Mouse (Mus musculus): ENCODE results near the gene Dnah11. TPM values are rescaled to one million over a fixed set of nuclear protein-coding genes. Genes with fewer than 3 reads are reported as not detected.

Gene Dnah11
- polyA plus RNA-seq, 1 experiment from 2014 or later: 0.17 TPM

DNA sequence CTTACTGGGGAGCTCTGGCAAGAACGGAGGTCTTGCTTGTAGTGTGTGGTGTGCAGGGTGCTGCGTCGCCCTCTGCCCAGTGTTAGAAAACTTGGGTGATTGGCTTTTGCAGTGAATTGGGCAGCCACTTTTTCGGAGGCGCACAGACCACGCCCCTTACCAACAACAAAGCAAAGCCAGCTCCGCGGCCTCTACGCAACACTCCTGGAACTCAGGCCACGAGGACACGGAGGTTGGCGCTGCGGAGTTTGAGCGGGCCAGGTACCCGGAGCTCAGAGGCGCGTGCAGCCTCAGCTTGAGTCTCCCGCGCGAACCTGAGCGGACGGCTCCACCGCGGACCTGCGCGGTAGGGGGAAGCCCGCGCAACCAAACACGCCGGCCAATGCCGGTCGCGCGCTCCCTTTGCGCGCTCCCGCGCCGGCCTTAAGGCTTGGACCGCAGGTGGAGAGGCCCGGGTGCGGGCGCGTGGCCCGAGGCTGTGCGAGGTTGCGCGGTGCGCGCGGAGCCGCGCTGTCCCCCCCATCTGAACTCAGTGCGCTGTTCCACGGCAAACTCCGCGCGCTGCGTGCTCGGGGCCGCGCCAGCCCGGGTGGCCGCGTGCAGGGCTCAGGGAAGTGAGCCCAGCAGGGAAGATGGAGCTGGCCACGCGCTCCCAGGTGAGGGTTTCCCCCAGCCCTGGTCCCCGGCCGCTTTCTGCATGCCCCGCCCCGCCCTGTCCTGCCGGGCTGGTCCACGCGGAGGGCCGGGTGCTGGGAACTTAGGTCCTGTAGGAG, 355.4 kb downstream of the Dnah11 start:
- H3K27me3 ChIP-seq (replicated peaks; ENCODE audit: low read depth, poor library complexity, severe bottlenecking): peaks cover 7% of the 10 kb centered on the region
- H3K36me3 ChIP-seq (replicated peaks): peaks cover under 1% of the 10 kb centered on the region; the same call in 1 of the 2 replicates
- DNase-seq (ENCODE audit: low spot score): peak; percentile 87
- H3K4me1 ChIP-seq: peaks cover 23% of the 10 kb centered on the region
- under 1% methylated on average over 75 of the region's 75 CpGs for WGBS
- H3K4me3 ChIP-seq: peak overlapping the region; percentile 89
- H3K27ac ChIP-seq (replicated peaks): peak overlapping the region; percentile 97
- no peaks in the 10 kb centered on the region for H3K9me3 ChIP-seq

DNA sequence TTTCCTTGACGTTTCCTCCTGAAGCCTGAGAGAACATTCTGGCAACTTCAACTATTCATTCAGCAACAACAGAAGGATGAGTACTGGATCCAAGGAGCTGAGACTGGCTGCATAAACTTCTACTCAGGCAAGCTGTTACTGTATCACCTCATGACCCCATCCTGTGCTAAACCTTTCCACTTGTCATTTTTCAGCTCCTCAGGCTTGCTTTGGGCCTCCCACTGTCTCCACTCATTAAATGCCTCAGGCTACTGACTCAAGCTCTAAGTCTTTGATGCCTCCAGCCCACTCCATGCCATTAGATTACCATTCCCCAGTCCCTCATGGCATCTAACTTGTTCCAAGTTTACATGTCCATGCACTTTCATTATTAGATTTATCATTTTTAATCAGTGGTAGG, 356.2 kb downstream of the Dnah11 start:
- no peak overlapping the region for H3K4me3 ChIP-seq
- H3K27ac ChIP-seq (replicated peaks): peak overlapping the region; percentile 97; the same call in 1 of the 2 replicates

DNA sequence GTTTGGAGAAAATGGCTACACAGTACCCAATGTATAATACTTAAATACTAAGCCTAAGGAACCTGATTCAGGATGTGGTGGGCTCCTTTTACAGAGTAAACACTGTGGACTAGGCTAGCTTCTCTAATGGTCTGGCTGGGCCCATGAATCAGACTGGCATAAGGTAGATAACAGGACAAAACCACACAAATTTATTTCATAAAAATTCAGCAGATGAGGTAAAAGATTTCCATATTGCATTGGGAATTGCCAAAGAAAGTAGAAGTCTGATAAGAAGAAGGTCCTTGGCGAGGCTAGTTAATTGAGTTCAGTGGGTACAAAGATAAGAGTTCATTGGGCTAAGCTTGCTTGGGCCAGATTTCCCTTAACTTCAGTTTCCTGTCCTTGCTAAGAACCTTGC, 358.1 kb downstream of the Dnah11 start:
- no peak for DNase-seq (ENCODE audit: low spot score)
- 83% methylated on average over 1 of the region's 1 CpGs for WGBS

More for the DNA sequence above, 356.2 kb downstream of the Dnah11 start:
- H3K4me1 ChIP-seq: peaks cover 23% of the 10 kb centered on the region
- no peaks in the 10 kb centered on the region for H3K36me3 ChIP-seq (replicated peaks)
- H3K9me3 ChIP-seq: no peaks in the 10 kb centered on the region
- H3K27me3 ChIP-seq (replicated peaks; ENCODE audit: low read depth, poor library complexity, severe bottlenecking): peaks cover 7% of the 10 kb centered on the region
- 87% methylated on average over 1 of the region's 1 CpGs for WGBS
- no peak for DNase-seq (ENCODE audit: low spot score)

DNA sequence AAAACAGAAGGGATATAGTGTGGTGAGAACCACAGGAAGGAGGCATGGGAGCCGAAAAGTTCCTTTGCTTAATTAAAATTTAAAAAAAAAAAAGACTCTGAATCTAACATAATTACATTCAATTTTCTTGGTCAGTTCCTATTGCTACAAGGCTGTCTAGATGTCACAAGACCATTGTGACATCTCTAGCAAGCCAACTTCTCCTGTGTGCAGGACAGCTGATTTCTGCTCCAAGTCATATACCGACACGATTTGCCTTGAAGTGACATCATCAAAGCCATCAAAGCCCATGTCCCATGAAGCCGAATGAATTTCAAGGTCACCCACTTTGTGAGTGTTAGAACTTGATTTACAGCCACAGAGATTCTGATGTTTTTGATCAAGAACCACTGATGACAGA, 361.5 kb downstream of the Dnah11 start:
- Histone ChIP-seq H3K4me3 (no peak overlapping the region), H3K27me3 (replicated peaks; ENCODE audit: low read depth, poor library complexity, severe bottlenecking) (peaks cover 2% of the 10 kb centered on the region; the same call in 1 of the 2 replicates), H3K9me3 (no peaks in the 10 kb centered on the region), H3K36me3 (replicated peaks) (no peaks in the 10 kb centered on the region), H3K27ac (replicated peaks) (no peak overlapping the region), H3K4me1 (no peaks in the 10 kb centered on the region)
- DNase-seq (ENCODE audit: low spot score): no peak
- 93% methylated on average over 4 of the region's 4 CpGs for WGBS

More for the DNA sequence above, 358.1 kb downstream of the Dnah11 start:
- Histone ChIP-seq H3K9me3 (no peaks in the 10 kb centered on the region), H3K4me1 (peaks cover 21% of the 10 kb centered on the region), H3K27ac (replicated peaks) (no peak overlapping the region), H3K27me3 (replicated peaks; ENCODE audit: low read depth, poor library complexity, severe bottlenecking) (peaks cover 7% of the 10 kb centered on the region), H3K4me3 (no peak overlapping the region), H3K36me3 (replicated peaks) (no peaks in the 10 kb centered on the region)

DNA sequence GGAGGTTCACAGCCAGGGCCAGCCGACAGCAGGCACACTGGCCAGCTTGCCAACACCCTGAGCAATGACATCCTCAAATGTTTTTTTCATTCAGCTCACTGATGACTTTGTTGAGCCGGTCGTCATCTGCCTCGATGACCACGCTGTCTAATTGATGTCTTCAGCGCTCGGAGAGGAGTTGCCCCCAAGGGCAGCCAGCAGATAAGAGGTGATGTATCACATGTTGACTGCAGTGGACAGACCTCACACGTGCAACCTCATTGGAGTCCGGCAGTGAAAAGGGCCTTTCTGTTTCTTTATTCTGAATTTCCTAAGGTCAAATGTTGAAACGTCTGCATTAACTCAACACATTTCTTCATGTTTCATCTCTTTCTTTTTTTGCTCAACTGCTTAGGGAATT, 363.5 kb downstream of the Dnah11 start:
- H3K36me3 ChIP-seq (replicated peaks): no peaks in the 10 kb centered on the region
- no peaks in the 10 kb centered on the region for H3K4me1 ChIP-seq
- H3K9me3 ChIP-seq: no peaks in the 10 kb centered on the region
- H3K27ac ChIP-seq (replicated peaks): no peak overlapping the region
- H3K4me3 ChIP-seq: no peak overlapping the region
- 67% methylated on average over 10 of the region's 10 CpGs for WGBS
- DNase-seq (ENCODE audit: low spot score): no peak
- H3K27me3 ChIP-seq (replicated peaks; ENCODE audit: low read depth, poor library complexity, severe bottlenecking): no peaks in the 10 kb centered on the region

DNA sequence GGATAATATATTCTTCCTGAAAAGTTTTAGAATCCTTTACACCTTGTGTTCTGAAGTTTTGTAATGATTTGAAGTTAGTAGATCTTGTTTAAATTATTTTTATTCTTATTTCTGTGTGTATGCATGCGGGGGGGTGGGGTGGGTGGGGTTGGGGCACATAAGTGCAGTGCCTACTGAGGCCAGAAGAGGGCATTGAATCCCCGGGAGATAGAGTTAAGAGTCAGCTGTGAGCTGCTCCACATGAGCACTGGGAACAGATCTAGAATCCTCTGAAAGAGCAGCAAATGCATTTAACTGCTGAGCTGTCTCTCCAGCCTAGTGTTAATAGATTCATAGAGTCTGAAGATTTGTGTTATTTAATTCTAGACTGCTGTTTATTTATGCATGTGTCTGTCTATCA, 364.2 kb downstream of the Dnah11 start:
- no peak for DNase-seq (ENCODE audit: low spot score)
- WGBS: 77% methylated on average over 2 of the region's 2 CpGs
- no peak overlapping the region for H3K4me3 ChIP-seq
- H3K27ac ChIP-seq (replicated peaks): no peak overlapping the region
- no peaks in the 10 kb centered on the region for H3K4me1 ChIP-seq
- H3K36me3 ChIP-seq (replicated peaks): no peaks in the 10 kb centered on the region
- no peaks in the 10 kb centered on the region for H3K27me3 ChIP-seq (replicated peaks; ENCODE audit: low read depth, poor library complexity, severe bottlenecking)
- H3K9me3 ChIP-seq: no peaks in the 10 kb centered on the region

DNA sequence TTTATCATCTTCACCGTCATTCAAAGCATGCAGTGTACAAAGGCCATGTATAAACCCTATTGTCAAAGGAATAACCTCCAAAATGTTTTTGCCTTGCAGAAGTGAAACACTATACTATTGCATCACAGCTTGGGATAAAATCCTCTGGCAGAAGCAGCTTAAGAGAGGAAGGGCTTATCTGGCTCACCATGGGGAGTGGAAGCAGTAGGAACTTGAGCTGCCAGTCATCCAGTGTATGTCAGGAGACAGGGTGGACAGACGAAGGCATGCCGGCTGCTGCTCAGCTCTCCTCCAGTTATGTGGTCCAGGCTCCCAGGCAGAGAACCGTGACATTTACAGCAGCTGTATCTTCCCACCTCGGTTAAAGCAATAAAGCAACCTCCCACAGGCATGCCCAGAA, 366.7 kb downstream of the Dnah11 start:
- no peaks in the 10 kb centered on the region for H3K9me3 ChIP-seq
- no peak overlapping the region for H3K4me3 ChIP-seq
- no peaks in the 10 kb centered on the region for H3K27me3 ChIP-seq (replicated peaks; ENCODE audit: low read depth, poor library complexity, severe bottlenecking)
- H3K27ac ChIP-seq (replicated peaks): no peak overlapping the region
- H3K36me3 ChIP-seq (replicated peaks): no peaks in the 10 kb centered on the region
- 60% methylated on average over 5 of the region's 5 CpGs for WGBS
- H3K4me1 ChIP-seq: no peaks in the 10 kb centered on the region
- DNase-seq (ENCODE audit: low spot score): no peak

DNA sequence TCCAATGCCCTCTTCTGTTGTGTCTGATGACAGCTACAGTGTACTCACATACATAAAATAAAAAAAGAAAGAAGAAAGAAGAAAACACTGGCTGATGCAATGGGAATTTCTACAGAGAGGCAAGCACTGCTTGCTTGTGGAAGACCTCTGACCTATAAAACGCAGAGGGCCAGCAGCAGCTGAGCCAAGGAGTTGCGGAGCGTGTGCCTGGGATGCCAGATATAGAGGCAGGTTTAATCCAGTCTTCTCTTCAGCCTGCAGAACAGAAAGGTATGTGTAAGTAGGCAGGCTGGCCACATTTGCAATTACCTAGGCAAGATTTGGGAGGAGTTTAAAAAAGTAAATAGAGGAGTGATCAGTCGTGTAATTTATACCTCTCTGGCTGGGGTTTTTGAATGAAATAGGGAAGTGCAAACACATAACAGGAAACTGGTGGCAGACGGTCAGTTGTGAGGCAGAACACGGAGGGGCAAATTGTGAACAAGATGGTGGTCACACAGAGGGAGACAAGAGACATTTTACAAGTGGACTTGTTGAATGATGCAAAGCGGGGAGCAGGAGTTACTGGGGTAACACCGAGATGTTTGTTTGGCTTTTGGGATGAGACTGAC, 367.4 kb downstream of the Dnah11 start:
- Histone ChIP-seq H3K27me3 (replicated peaks; ENCODE audit: low read depth, poor library complexity, severe bottlenecking) (no peaks in the 10 kb centered on the region), H3K9me3 (no peaks in the 10 kb centered on the region), H3K4me3 (no peak overlapping the region), H3K27ac (replicated peaks) (no peak overlapping the region), H3K36me3 (replicated peaks) (no peaks in the 10 kb centered on the region), H3K4me1 (no peaks in the 10 kb centered on the region)
- no peak for DNase-seq (ENCODE audit: low spot score)
- WGBS: 72% methylated on average over 8 of the region's 8 CpGs

DNA sequence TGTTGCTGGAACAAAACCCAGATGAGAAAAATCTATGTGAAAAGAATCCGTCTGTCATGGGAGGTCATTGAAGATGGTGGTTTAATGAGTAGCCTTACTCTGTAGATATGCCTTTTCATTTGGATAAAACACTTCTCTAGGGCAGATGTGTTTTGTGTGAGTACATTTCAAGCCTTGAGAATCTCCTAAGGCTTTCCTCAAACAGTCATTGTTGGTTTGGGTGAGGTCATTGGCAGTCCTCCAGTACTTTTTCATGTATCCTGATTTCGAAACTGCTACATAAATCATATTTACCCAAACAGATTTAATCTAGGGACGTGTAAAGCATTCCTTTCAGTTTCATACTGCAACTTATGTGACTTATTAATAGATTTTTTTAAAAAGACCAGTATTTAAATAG, 370.5 kb downstream of the Dnah11 start:
- 83% methylated on average over 3 of the region's 3 CpGs for WGBS
- H3K36me3 ChIP-seq (replicated peaks): no peaks in the 10 kb centered on the region
- DNase-seq (ENCODE audit: low spot score): no peak
- no peaks in the 10 kb centered on the region for H3K27me3 ChIP-seq (replicated peaks; ENCODE audit: low read depth, poor library complexity, severe bottlenecking)
- no peaks in the 10 kb centered on the region for H3K4me1 ChIP-seq
- no peak overlapping the region for H3K27ac ChIP-seq (replicated peaks)
- H3K9me3 ChIP-seq: no peaks in the 10 kb centered on the region
- no peak overlapping the region for H3K4me3 ChIP-seq

Other genes starting within 250 kb of the Dnah11 start
- 11.0 and 11.9 TPM in 2 replicates for gene Sp4, start 102.4 kb upstream of the Dnah11 start, polyA plus RNA-seq (2016; fragmentation: Nextera tagmentation; extraction: Ambion mirVana)

Data from embryonic facial prominence, embryonic 10.5 days (tissue).